Mouse (Mus musculus) thymus, adult 2 months (tissue): ENCODE data around the gene Tmem150b.

Experiments used
- CTCF ChIP-seq: fragments of 200-500 bp; IDR thresholded peaks from 2 replicates; pipeline ENCODE4 v1.5.1; 2012; ENCODE audit warnings: mild to moderate bottlenecking, control low read depth, low read length, moderate library complexity, borderline replicate concordance; ENCODE audit not compliant: control insufficient read depth, poor library complexity, insufficient read depth; ENCODE audit errors: extremely low read depth
- POLR2A ChIP-seq: fragments of 200-500 bp; IDR thresholded peaks from 2 replicates; pipeline ENCODE4 v1.6.1; 2012; ENCODE audit warnings: mild to moderate bottlenecking, low read length, control low read depth, moderate library complexity; ENCODE audit not compliant: control insufficient read depth, poor library complexity, insufficient read depth; ENCODE audit errors: extremely low read depth

GRCm38 (mm10) chr7:4684632-4685417 lies 40.2 kb downstream of the Tmem150b start, which contains the start of gene Hspbp1:
- TF ChIP-seq CTCF: no peak
- peak; percentile 52; the same call in 1 of the 2 replicates for TF ChIP-seq POLR2A
